Mouse (Mus musculus) kidney, postnatal 25 days (tissue): ENCODE data around the gene Epm2aip1.

Source experiments
- DNase-seq, 2 experiments: peaks; one replicate each; pipeline ENCODE4 v3.0.0; 2021; ENCODE audit warnings: mixed read lengths in 2 of 2

Gene Epm2aip1

DNA sequence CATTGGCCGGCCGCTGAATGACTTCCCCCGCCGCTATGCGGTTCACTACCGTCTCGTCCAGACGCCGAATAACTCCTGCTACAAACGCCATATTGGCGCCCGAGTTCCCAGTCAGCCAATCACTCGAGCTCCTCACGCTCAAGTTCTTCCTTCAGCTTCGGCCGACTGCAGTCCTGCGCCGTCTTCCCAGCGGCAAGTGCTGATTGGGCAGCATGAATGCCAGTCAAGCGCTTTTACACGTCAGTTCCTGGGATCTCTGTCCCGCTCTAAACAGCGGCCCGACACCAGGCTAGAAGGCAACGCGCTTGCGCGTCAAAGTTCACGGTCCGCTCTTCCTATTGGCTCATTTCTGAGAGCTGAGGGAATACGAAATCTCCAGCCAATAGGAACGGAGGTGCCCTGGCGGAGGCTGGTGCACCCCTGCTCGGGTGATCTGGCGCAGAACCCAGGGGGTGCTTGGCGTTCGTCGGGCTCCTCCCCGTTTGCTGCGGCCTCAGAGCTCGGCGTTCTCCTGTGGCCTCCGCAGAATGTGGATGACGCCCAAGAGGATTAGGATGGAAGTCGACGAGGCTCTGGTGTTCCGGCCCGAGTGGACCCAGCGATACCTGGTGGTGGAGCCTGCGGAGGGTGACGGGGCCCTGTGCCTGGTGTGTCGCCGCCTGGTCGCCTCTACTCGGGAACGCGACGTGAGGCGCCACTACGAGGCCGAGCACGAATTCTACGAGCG lies at the start of gene Epm2aip1, which contains the start of gene Mlh1:
Gene Epm2aip1, plus strand, starts transcription at position 496 of the 727 bp plus-strand sequence.
Gene Mlh1, minus strand, starts transcription at position 358 of the 727 bp plus-strand sequence.
- DNase-seq: peak; percentile 100

DNA sequence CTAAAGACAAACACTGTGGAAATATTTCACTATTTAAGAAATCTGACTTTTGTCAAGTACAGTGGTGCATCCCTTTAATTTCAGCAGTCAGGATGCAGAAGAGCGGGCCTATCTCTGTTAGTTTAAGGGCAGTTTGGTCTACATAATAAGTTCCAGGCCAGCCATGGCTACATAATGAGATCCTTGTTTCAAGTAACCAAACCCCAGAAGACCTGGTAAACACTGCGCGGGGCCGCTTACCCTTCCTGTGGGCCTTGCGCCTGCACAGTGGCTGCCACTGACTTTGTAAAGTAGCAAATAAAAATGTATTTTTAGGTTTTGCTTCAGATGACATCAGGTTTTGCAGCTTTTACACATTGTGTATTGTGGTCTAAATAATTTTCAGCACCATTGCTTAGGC lies 48.3 kb upstream of the Epm2aip1 start:
- no peak for DNase-seq

DNA sequence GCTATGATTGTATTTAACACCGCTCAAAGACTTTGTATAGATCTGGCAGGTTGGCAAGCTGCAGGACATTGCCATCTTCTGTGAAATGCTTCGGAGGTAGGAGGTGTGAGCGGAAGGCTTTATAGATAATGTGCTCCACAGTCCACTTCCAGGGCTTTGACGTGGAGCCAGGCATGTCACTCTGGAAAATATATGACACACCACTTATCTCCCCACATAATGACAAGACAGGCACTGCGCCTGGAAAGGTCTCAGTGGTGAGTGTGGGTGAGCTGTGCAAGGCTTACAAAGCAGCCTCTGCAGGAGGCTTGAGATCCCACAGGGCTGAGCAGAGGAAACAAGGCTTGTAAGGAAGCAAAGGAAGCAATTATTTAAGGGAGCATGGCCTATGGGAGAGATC lies 43.3 kb upstream of the Epm2aip1 start:
- no peak for DNase-seq

DNA sequence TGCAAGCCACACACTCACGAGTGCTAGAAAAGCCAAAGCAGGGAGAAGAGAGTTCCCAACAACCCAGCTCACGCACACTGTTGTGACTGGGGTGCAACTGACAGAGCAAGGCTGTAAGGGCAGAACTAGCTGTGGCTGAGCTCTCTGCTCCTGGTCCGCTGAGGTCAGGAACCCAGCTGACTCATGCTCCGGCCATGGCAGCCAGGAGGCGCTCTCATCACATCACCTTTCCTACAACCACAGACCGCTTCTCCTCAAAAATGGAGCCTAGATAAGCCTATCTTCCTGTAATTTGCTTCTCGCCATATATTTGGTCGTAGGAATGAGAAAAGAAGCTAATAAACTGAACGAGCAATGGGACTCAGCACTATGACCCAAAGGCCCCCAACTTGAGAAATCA lies 37.0 kb upstream of the Epm2aip1 start:
- DNase-seq: no peak

DNA sequence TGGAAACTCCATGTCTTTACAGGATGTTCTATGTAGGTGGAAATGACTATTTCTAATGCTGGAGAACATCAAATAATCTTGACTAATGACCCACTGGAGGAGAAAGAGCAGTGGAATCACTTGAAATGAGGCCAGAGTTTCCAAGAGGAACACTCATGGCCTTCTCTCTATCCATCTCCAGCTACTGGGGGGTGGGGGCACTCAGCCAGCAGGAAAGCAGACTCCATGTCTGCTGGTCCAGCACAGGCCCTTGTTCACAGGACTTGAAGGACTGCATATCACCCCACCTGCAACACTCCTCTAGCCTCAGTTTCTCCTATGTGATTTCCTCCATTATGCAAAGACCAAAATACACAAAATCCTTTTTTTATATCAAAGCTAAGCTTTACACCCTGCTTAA lies 34.0 kb upstream of the Epm2aip1 start:
- no peak for DNase-seq

DNA sequence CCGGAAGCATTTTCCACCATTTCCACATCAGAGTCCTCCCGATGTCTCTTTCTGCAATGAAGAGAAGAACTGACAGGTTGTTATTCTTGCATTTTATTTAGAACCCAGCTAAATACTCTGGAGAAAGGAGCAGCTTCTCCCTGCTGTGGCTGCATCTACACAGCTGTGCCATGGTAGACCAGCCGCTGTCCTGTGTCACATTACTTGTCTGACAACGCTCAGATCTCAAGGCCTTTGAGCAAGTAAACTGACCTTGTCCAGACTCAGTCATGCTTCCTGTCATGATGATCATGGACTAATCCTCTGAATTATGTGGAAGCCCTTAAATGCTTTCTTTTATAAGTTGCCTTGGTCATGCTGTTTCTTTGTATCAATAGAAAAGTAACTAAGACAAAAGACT lies 31.9 kb upstream of the Epm2aip1 start:
- no peak for DNase-seq

DNA sequence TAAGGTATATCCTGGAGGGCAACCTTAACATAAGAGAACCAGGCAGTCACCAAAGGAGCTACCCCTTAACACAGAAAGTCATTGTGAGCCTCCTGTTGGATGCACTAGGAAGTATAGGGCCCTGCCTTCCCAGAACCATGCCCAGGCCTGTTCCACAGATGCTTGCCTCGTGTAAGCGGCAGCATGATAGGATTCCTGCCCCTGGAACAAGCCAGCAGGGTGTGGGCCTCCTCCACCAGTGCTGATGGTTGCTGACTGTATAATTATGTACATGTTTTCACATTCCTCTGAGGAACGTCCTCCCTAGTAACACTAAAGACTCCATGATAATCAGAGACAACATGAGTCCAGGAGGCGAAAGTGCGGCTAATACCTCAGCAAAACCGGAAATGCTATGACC lies 28.3 kb upstream of the Epm2aip1 start:
- DNase-seq: no peak

DNA sequence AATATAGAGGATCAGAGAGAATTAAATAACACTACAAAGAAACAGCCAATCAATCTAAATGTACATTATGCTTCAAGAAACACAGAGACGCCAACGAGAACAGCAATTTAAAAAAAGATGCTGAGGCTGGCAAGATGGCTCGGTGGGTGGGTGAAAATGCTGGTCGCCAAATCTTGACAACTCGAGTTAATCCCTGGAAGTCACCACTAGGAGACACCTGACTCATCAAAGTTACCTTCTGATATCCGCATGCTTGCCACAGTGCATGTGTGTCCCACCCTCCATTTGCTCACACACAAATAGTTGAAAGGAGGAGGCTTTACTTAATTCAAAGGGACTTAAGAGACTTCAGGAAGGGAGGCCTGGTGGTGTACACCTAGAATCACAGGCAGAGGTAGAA lies 26.2 kb upstream of the Epm2aip1 start:
- no peak for DNase-seq

DNA sequence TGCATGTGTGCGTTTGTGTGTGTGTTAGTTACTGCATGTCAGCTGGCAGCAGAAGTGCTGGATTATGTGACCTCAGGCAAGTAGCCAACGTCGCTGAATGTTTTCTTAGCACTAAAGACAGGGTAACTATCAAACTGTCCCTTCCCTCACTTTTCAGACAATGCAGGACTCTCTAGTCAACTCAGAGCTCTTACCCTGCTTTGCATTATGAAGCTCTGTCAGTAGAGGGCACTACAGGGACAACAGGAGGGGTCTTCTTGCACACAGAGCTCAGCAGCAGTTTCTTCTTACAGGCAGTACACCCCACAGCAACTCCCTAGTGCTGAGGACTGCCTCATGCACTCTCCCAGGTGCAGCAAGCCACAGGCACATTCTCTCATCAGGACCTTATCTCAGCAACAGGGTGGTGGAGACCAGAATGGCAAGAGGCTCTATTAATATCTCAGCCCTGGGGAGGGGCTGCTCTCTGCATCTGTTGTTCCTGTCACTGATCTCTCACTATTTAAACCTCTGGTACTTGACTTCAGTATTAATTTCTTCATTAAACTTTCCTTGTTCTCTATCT lies 24.0 kb upstream of the Epm2aip1 start:
- DNase-seq: peak in 1 of 2 experiments; percentile 10

DNA sequence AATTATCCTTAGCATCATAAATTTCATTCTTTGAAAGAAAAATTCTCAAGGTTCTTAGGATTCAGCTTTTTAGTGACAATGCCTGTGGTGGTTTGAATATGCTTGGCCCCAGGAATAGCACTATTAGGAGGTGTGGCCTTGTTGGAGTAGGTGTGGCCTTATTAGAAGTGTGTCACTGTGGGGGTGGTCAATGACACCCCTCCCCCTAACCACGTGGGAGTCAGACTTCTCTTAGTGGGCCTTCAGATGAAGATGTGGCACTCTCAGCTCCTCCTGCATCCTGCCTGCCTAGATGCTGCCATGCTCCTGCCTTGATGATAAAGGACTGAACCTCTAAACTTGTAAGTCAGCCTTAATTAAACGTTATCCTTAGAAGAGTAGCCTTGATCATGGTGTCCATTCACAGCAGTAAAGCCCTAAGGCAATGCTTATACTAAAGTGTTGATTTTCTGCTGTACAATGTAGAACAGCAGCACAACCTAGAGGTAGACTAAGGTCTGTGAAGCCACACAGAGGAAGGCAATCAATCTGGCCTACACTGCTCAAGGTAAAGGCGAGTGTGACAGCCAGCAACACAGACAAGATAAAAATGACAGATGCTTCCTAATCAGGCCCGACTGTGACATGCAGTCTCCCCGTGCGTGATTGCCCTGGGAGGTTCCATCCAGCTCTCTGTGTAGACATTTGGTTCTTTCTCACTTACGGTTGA lies 19.4 kb upstream of the Epm2aip1 start:
- no peak for DNase-seq

DNA sequence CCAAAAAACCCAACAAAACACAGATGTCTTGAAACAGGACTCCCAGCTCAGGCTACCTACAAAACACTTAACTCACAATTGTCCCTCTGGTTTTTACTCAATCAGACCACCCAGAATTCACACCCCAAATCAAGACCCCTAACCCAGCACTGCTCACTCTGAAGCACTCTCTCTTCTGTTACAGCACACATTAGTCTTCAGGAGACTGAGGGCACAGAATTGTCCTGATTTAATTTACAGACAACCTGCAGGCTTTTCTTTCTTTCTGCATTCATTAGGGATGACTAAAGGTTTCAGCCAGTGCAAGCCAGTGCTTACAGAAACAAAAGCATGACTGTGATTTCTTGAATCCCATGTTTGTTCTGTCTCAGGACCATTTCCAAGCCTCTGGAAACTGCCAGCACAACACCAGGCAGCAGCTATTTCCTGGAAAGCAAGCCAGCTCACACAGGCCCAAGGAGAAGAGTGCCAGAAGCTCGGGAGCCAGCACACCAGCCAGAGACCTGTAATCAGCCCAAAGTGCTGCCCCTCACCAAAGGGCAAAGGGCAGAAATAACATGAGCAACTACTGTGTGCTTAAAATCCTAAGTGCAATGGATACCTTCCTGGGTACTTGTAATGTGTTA lies 11.3 kb upstream of the Epm2aip1 start:
- no peak for DNase-seq

DNA sequence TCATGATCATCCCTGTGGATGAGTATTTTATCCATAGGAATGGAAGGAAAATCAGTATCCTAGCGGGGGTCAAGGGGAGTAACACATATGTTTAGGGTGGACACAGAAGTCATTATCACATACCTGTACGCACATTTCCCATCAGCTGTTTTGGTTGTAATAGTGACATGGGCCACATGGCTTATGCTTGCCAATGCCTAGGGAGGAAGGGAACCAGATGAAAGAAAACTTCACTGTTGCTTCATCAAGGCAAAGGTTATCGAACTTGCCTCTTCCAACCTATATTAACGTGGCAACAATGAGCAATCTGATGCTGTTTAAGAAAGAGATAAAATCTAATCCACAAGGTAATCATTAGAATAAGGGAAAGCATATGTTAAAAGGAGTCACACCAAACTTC lies 10.4 kb upstream of the Epm2aip1 start:
- DNase-seq: no peak

DNA sequence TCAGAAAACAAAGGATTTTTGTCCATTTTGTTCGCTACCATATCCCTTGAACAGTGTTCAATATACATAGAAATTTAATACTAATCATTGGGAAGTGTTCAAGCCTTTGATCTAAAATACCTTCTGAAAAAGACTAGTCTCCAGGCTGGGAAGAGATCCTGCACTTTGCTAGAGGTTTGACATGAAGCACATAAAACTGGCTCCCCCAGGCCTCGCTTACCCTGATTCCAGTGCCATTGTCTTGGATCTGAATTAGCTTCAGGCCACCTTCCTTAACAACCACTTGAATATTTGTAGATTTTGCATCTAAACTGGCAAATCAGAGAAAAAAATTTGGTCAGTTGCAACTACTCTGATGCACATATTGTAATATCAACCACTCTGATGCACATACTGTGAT lies 3.7 kb upstream of the Epm2aip1 start:
- no peak for DNase-seq

DNA sequence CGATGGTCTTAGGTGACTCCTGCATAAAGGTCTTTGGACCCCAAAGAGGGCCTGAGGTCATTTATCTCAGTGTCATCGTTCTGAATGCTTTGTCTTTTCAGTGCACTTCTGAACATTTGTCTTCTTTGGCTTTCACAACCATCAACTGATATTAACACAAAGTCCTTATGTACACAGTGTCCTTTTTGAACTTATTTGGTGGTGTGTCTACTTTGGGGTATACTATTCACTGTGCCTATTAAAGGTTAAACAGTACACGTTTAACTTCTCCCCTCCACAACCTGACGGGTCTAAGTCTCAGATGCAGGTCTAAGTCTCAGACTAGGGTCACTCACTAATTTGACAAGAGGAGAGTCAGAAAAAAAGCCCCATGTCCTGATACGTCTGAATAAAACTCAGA lies 1.1 kb upstream of the Epm2aip1 start:
- no peak for DNase-seq

DNA sequence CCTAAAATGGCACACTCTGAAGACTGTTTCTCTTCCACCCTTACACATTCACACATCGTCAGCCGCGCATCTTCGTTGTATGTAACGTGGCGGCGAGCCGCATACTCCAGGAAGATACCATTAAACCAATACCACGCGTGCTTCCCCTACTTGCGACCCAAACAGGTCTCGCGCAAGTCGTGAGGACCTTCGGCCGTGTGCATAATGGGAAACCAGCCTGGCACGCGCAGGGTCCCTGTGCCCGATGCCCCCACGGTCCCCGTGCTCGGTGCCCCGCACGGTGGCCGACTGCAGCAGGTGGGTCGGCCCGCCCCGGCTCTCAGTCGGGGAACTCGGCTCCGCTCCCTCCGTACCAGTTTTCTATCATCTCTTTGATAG lies 684 bp upstream of the Epm2aip1 start:
- DNase-seq: no peak

DNA sequence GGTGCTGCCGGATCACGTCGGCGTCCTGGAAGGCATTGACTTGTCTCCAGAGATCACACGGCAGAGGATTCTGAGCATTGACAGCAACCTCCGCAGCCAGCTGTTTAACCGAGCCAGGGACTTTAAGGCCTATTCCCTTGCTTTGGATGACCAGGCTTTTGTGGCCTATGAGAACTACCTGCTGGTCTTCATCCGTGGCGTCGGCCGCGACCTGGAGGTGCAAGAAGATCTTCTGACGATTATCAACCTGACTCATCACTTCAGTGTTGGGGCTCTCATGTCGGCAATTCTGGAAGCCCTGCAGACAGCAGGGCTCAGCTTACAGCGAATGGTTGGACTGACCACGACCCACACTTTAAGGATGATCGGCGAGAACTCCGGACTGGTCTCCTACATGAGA lies 627 bp downstream of the Epm2aip1 start:
- DNase-seq: peak; percentile 20 to 52

DNA sequence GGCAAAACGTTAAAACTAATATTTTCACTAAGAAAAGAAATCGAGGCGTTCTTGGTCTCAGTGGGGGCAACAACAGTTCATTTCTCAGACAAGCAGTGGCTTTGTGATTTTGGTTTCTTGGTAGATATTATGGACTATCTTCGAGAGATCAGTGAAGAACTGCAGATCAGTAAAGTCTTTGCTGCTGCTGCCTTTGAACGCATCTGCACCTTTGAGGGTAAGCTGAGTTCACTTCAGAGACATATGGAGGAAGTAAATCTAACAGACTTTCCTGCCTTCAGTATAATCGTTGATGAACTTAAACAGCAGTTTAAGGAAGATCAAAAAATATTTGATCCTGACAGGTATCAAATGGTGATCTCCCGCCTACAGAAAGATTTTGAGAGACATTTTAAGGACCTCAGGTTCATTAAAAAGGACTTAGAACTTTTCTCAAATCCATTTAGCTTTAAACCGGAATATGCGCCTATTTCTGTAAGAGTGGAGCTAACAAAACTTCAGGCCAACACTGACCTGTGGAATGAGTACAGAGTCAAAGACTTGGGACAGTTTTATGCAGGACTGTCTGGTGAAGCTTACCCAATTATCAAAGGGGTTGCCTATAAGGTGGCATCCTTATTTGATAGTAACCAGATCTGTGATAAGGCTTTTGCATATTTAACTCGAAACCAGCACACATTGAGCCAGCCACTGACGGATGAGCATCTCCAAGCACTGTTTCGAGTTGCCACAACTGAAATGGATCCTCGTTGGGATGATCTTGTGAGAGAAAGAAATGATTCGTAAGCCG lies 1.5 kb downstream of the Epm2aip1 start:
- no peak for DNase-seq

DNA sequence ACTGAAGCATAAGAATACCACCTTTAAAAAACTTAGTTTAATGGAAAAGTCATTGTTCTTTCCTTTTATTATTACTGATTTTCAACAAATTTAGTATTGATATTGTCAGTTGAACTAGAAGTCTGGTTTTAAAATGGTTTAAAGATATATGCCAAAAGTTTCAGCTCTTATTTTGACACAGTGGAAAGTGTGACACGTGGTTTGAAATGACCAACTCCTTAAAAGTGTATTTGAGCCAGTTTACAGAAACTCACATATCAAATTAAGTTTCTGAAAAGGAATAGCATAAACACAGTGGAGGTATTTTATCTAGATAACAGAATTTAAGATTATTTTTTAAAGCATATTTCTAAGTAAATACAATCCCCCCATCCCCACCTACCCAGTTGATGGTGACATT lies 2.2 kb downstream of the Epm2aip1 start:
- no peak for DNase-seq

DNA sequence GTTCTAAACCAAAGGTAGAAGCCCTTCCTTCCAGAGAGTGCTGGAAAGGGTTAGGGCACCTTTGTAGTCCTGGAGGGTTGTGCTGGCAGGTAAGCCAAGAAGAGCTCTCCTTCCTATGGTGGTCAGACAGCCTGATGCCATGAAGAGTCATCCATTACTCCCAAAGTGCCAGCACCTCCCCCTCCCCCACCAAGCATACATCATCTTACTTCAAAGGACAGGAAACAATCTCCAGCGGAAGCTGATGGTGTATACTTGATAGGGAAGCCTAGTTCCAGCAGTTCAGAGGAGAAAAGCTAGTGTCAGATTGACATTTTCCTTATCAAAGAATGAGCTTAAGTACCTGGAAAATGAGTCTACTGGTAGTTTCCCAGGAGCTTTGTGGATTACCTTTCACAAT lies 3.4 kb downstream of the Epm2aip1 start:
- DNase-seq: no peak

DNA sequence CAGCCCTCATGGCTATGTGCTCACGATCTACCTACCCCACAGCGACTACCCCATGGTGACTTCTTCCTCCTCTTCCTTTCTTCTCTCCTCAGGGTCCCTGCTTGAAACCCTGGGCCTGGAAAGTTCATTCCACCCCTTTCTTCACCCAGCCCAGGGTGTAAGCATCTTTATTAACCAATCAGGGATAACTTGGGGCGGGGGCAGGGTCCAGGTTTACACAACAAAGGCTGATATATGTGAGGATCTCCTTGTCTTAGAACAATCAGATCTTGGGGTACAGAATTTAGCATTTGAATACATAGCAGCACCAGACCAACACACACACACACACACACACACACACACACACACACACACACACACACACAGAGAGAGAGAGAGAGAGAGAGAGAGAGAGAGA lies 13.3 kb downstream of the Epm2aip1 start:
- no peak for DNase-seq

DNA sequence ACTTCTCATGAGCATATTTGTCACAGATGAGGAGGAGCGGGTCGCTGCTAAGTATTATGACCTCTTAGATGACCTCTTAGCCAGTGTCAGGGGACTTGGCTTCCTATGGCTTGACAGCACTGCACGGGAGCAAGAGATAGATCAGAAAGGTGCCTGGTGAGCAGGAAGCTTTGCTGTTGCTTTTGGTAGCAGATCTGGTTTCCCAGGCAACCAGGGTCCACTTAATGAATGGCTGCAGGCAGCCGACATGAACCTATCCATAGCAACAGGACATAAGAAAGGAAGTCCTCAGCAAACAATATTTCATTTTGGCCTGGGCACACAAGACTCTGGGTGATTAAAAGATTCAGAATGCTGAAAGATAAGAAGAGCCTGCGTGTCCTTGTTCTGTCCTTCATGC lies 13.9 kb downstream of the Epm2aip1 start:
- DNase-seq: no peak

DNA sequence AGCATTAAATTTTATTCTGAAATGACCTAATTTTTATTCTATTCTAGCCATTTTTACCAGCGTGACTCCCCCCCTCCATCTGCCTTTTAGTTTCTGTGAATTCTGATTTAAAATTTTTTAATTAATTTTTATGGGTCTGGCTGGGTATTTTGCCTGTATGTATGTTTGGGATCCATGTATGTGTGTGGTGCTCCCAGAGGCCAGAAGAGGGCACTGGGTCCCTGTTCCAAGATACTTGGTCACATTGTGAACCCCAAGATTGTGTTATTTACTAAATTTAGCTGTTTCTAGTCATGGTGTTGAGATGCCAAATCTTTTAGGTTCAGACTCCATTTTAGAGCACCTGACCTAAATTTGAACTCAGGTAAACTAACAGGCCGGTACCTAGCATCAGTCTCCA lies 14.7 kb downstream of the Epm2aip1 start:
- DNase-seq: no peak

DNA sequence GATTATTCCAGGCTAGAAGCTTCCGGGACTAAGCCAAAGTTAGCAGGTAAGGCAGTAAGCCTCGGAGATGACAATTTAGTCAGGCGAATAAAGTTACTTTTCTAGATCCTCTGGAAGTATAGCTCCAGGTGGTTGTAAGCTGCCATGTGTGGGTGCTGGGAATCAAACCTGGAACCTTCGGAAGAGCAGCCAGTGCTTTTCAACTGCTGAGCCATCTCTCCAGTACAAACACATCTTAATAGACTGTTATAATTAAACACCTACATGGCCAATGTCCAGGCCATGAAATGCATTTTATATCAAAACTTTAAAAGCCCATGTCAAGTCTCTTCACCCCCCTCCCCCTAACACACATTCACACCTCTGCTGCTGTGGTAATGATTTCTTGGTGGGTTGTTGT lies 16.2 kb downstream of the Epm2aip1 start:
- no peak for DNase-seq
